Comparison of ENCODE assay signal across 10 mouse cellular contexts in the genomic region with DNA sequence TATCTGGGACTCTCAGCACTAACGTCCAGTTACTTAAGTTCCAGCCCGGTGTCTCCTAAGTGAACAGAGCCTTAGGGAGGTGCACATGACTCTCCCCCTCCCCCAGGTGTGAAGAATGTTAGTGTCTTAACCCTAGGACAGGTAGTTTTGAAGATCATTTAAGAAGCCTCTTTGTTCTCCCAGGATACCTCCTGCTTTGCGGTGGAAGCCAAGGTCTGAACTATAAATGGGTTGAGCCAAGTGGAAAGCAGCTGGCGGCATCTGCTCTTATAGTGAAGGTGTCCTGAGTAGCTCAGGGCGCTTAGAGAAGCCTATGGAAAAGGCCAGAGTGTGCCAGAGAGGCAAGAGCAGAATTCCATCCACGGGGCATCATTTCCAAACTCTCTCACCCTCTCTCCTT. TPM values are rescaled to one million over a fixed set of nuclear protein-coding genes. Genes with fewer than 3 reads are reported as not detected.
A peak's percentile ranks its signal among the peaks of the same experiment; 100 is the strongest.
DNase-seq lines count a peak whose midpoint lies in the region; ATAC-seq and TF ChIP-seq lines count a peak whose summit lies in the region.
"Had no signal": no experiment of that assay in that cellular context is flagged by ENCODE, and none has a peak within 500 bp of the region (broad histone marks: within the 10 kb centered on the region; RNA-seq: fewer than 3 reads in every experiment).

No protein-coding gene starts in this region.

- WGBS in forebrain, embryonic 12.5 days = 7% methylated on average over 6 of the region's 6 CpGs
- 7% methylated on average over 6 of the region's 6 CpGs for WGBS in forebrain, embryonic 16.5 days
- 20% methylated on average over 6 of the region's 6 CpGs for WGBS in hindbrain, postnatal 0 days
- WGBS in stomach, embryonic 14.5 days = 19% methylated on average over 6 of the region's 6 CpGs

- no peaks in the 10 kb centered on the region for H3K27me3 ChIP-seq in forebrain, embryonic 12.5 days
- H3K27me3 ChIP-seq in forebrain, embryonic 16.5 days (replicated peaks; ENCODE audit: control insufficient read depth, insufficient read depth, low read length) = no peaks in the 10 kb centered on the region
- H3K27me3 ChIP-seq in hindbrain, postnatal 0 days (ENCODE audit: insufficient read depth, low read length) = no peaks in the 10 kb centered on the region
- H3K27me3 ChIP-seq in stomach, embryonic 14.5 days (ENCODE audit: control insufficient read depth, insufficient read depth, low read length) = no peaks in the 10 kb centered on the region

- peak overlapping the region; percentile 37; the same call in 1 of the 2 replicates for H3K4me2 ChIP-seq in forebrain, embryonic 12.5 days
- no peak overlapping the region for H3K4me2 ChIP-seq in forebrain, embryonic 16.5 days (ENCODE audit: low read length)
- H3K4me2 ChIP-seq in hindbrain, postnatal 0 days (ENCODE audit: low read depth, low read length) = 0 out of 2 replicates have a peak overlapping the region, but pooled peaks have one; percentile 45
- H3K4me2 ChIP-seq in stomach, embryonic 14.5 days (replicated peaks; ENCODE audit: low read depth, low read length) = peak overlapping the region; percentile 27; the same call in 1 of the 2 replicates

- peak; percentile 32 for DNase-seq in lung, postnatal 36 days
- no peak for DNase-seq in lung, adult 18-20 months
- no peak for DNase-seq in hindbrain, postnatal 0 days (ENCODE audit: low spot score)
- DNase-seq in cerebellum, postnatal 36 days = no peak
- DNase-seq: kidney, adult 2 months had no signal

- H3K4me3 ChIP-seq in forebrain, embryonic 12.5 days (replicated peaks) = no peak overlapping the region
- no peak overlapping the region for H3K4me3 ChIP-seq in forebrain, embryonic 16.5 days (replicated peaks; ENCODE audit: low read length)
- no peak overlapping the region for H3K4me3 ChIP-seq in hindbrain, postnatal 0 days (ENCODE audit: low read length)
- H3K4me3 ChIP-seq in stomach, embryonic 14.5 days (ENCODE audit: low read depth, low read length) = no peak overlapping the region

- H3K4me1 ChIP-seq in forebrain, embryonic 12.5 days = peaks cover 34% of the 10 kb centered on the region
- H3K4me1 ChIP-seq in forebrain, embryonic 16.5 days (replicated peaks; ENCODE audit: control insufficient read depth, insufficient read depth, low read length) = peaks cover 21% of the 10 kb centered on the region
- peaks cover 5% of the 10 kb centered on the region; the same call in 1 of the 2 replicates for H3K4me1 ChIP-seq in hindbrain, postnatal 0 days (ENCODE audit: insufficient read depth, low read length)
- H3K4me1 ChIP-seq in stomach, embryonic 14.5 days (ENCODE audit: control insufficient read depth, insufficient read depth, low read length) = peaks cover 27% of the 10 kb centered on the region

- no peaks in the 10 kb centered on the region for H3K9me3 ChIP-seq in forebrain, embryonic 12.5 days
- no peaks in the 10 kb centered on the region for H3K9me3 ChIP-seq in forebrain, embryonic 16.5 days (ENCODE audit: control insufficient read depth, low read length)
- no peaks in the 10 kb centered on the region for H3K9me3 ChIP-seq in hindbrain, postnatal 0 days (ENCODE audit: low read length)
- H3K9me3 ChIP-seq in stomach, embryonic 14.5 days (ENCODE audit: control insufficient read depth, low read depth, low read length) = no peaks in the 10 kb centered on the region

- TF ChIP-seq CTCF in hindbrain, postnatal 0 days (IDR thresholded peaks at IDR 0.05; ENCODE audit: low read depth) = no peak

- H3K9ac ChIP-seq in forebrain, embryonic 12.5 days = no peak overlapping the region
- H3K9ac ChIP-seq in forebrain, embryonic 16.5 days (replicated peaks; ENCODE audit: low read depth, low read length) = no peak overlapping the region
- H3K9ac ChIP-seq in hindbrain, postnatal 0 days (replicated peaks; ENCODE audit: low read length) = no peak overlapping the region
- no peak overlapping the region for H3K9ac ChIP-seq in stomach, embryonic 14.5 days (replicated peaks; ENCODE audit: low read depth, low read length)

- no peaks in the 10 kb centered on the region for H3K36me3 ChIP-seq in forebrain, embryonic 12.5 days (replicated peaks)
- H3K36me3 ChIP-seq in forebrain, embryonic 16.5 days (ENCODE audit: control insufficient read depth, insufficient read depth) = no peaks in the 10 kb centered on the region
- no peaks in the 10 kb centered on the region for H3K36me3 ChIP-seq in hindbrain, postnatal 0 days (ENCODE audit: insufficient read depth, low read length)
- H3K36me3 ChIP-seq in stomach, embryonic 14.5 days (ENCODE audit: control insufficient read depth, insufficient read depth, low read length) = no peaks in the 10 kb centered on the region

- H3K27ac ChIP-seq in forebrain, embryonic 12.5 days = no peak overlapping the region
- H3K27ac ChIP-seq in forebrain, embryonic 16.5 days (ENCODE audit: low read length) = no peak overlapping the region
- H3K27ac ChIP-seq in hindbrain, postnatal 0 days = no peak overlapping the region
- no peak overlapping the region for H3K27ac ChIP-seq in stomach, embryonic 14.5 days (ENCODE audit: low read length)

- 0 out of 2 replicates have a peak, but pooled peaks have one; percentile 3 for ATAC-seq in forebrain, embryonic 12.5 days (ENCODE audit: low FRiP score)
- no peak for ATAC-seq in forebrain, embryonic 16.5 days
- no peak for ATAC-seq in hindbrain, postnatal 0 days
- ATAC-seq in stomach, embryonic 14.5 days (ENCODE audit: insufficient number of reproducible peaks, insufficient read depth, low FRiP score, low read depth) = no peak
- ATAC-seq in granulocyte monocyte progenitor cell, adult 5-6 weeks (replicated peaks; ENCODE audit: poor library complexity, severe bottlenecking) = no peak

RNA-seq across cellular contexts. Expression of gene F2rl1, which starts 10.0 kb away (rescaled TPM):
- polyA plus RNA-seq in forebrain, embryonic 12.5 days (2016; fragmentation: Nextera tagmentation; extraction: Ambion mirVana) = 0.32 and 0.33 TPM in 2 replicates
- 0.11 TPM in 1 of 2 replicates, not detected in the other for polyA plus RNA-seq in forebrain, embryonic 16.5 days (2015; fragmentation: Nextera tagmentation; extraction: Ambion mirVana)
- 0.37 TPM in 1 of 2 replicates, not detected in the other for total RNA-seq in hindbrain, postnatal 0 days (2014; rRNA removed)
- polyA plus RNA-seq in hindbrain, postnatal 0 days (2015; fragmentation: Nextera tagmentation; extraction: Ambion mirVana) = 0.10 TPM in 1 of 2 replicates, not detected in the other
- 11.4 and 13.8 TPM in 2 replicates for polyA plus RNA-seq in stomach, embryonic 14.5 days (2014; fragmentation: Nextera tagmentation; extraction: Ambion mirVana)
- 0.41 and 0.58 TPM in 2 replicates for total RNA-seq in granulocyte monocyte progenitor cell, adult 5-6 weeks (2014; fragmentation: Nextera tagmentation)
- total RNA-seq in granulocyte monocyte progenitor cell, adult 5-6 weeks (2017) = 0.17 and 0.77 TPM in 2 replicates

RNA-seq across cellular contexts. Expression of gene S100z, which starts 56.5 kb away (rescaled TPM):
- polyA plus RNA-seq in forebrain, embryonic 12.5 days (2016; fragmentation: Nextera tagmentation; extraction: Ambion mirVana) = 1.7 and 5.0 TPM in 2 replicates
- polyA plus RNA-seq in forebrain, embryonic 16.5 days (2015; fragmentation: Nextera tagmentation; extraction: Ambion mirVana) = not detected in 2 replicates
- total RNA-seq in hindbrain, postnatal 0 days (2014; rRNA removed) = not detected in 2 replicates
- not detected in 2 replicates for polyA plus RNA-seq in hindbrain, postnatal 0 days (2015; fragmentation: Nextera tagmentation; extraction: Ambion mirVana)
- polyA plus RNA-seq in stomach, embryonic 14.5 days (2014; fragmentation: Nextera tagmentation; extraction: Ambion mirVana) = 0.78 TPM in 1 of 2 replicates, not detected in the other
- total RNA-seq in granulocyte monocyte progenitor cell, adult 5-6 weeks (2014; fragmentation: Nextera tagmentation) = not detected in 2 replicates
- not detected in 2 replicates for total RNA-seq in granulocyte monocyte progenitor cell, adult 5-6 weeks (2017)
- polyA plus RNA-seq: lung, adult 2 months had no signal
